Mouse (Mus musculus) limb, embryonic 14.5 days (tissue): Measurements from ENCODE around the gene Nfu1. TPM values are rescaled to one million over a fixed set of nuclear protein-coding genes. Genes with fewer than 3 reads are reported as not detected.
A peak's percentile ranks its signal among the peaks of the same experiment; 100 is the strongest.

Source experiments
- ATAC-seq: fragments of 200-750 bp; cut with Nextera tagmentation; 2 replicates; pipeline ENCODE4 v1.8.0; 2017; ENCODE audit warnings: low read depth, moderate number of reproducible peaks, moderate TSS enrichment; ENCODE audit not compliant: low FRiP score
- DNase-seq: peaks from one replicate; pipeline ENCODE4 v3.0.0-alpha.2; 2015; ENCODE audit warnings: low spot score
- H3K27ac ChIP-seq: fragments of 300-500 bp; sonication (generic); replicated peaks from 2 replicates; pipeline ENCODE4 v1.5.1; 2014; ENCODE audit warnings: low read depth, mild to moderate bottlenecking, low read length, moderate library complexity, mixed read lengths
- H3K27me3 ChIP-seq: fragments of 300-500 bp; sonication (generic); 2 replicates; pipeline ENCODE4 v1.6.1; 2014; ENCODE audit warnings: low read length, mixed read lengths; ENCODE audit not compliant: control insufficient read depth, insufficient read depth
- H3K36me3 ChIP-seq: fragments of 300-500 bp; sonication (generic); 2 replicates; pipeline ENCODE4 v1.6.1; 2014; ENCODE audit warnings: mild to moderate bottlenecking, low read length, moderate library complexity, mixed read lengths; ENCODE audit not compliant: control insufficient read depth, insufficient read depth
- H3K4me1 ChIP-seq: fragments of 300-500 bp; sonication (generic); 2 replicates; pipeline ENCODE4 v1.6.1; 2014; ENCODE audit warnings: antibody characterized with exemption, low read length, mixed read lengths; ENCODE audit not compliant: control insufficient read depth, insufficient read depth
- H3K4me2 ChIP-seq: fragments of 300-500 bp; sonication (generic); replicated peaks from 2 replicates; pipeline ENCODE4 v1.6.1; 2014; ENCODE audit warnings: low read depth, mild to moderate bottlenecking, low read length, moderate library complexity; ENCODE audit not compliant: severe bottlenecking
- H3K4me3 ChIP-seq: fragments of 300-500 bp; sonication (generic); replicated peaks from 2 replicates; pipeline ENCODE4 v1.5.1; 2014; ENCODE audit warnings: low read length
- H3K9ac ChIP-seq: fragments of 300-500 bp; sonication (generic); 2 replicates; pipeline ENCODE4 v1.6.1; 2014; ENCODE audit warnings: mild to moderate bottlenecking, low read depth, low read length, moderate library complexity; ENCODE audit not compliant: severe bottlenecking
- H3K9me3 ChIP-seq: fragments of 300-500 bp; sonication (generic); 2 replicates; pipeline ENCODE4 v1.6.1; 2016; ENCODE audit warnings: low read length; ENCODE audit not compliant: control insufficient read depth
- POLR2A ChIP-seq: fragments of 200-500 bp; IDR thresholded peaks from 2 replicates; pipeline ENCODE4 v1.8.0; 2012; ENCODE audit warnings: inconsistent platforms, mild to moderate bottlenecking, moderate library complexity, borderline replicate concordance; ENCODE audit not compliant: insufficient read depth, insufficient read length; ENCODE audit errors: extremely low read depth
- WGBS: fragments of 180-500 bp; shearing (Covaris S2); extraction: QIAGEN DNeasy Blood & Tissue Kit; methylation state at CpG from one replicate; pipeline ENCODE4 v1.1.7; 2014; 5-methylcytosine and 5-hydroxymethylcytosine counted together
- polyA plus RNA-seq, 2 experiments: library from polyadenylated mRNA; depleted of rRNA in 1 of 2; stranded (reverse) in 1 of 2; unstranded in 1 of 2; fragments of >200 nt; fragmentation: Nextera tagmentation in 1 of 2; extraction: Ambion mirVana in 1 of 2; gene quantifications; 2 replicates each; pipeline versions ENCODE4 v1.2.1 to v1.2.3; 2012 to 2014

Nfu1 gene
- polyA plus RNA-seq, 2 experiments, result 104 to 136 TPM

- DNase-seq (no peak), ATAC-seq (no peak)
- peaks cover 3% of the 10 kb centered on the region; the same call in 1 of the 2 replicates for H3K36me3 ChIP-seq
- no peaks in the 10 kb centered on the region for H3K9me3 ChIP-seq
- H3K4me1 ChIP-seq, result no peaks in the 10 kb centered on the region
- H3K9ac ChIP-seq, result no peak overlapping the region
- 90% methylated on average over 3 of the region's 3 CpGs for WGBS
- H3K27me3 ChIP-seq, result no peaks in the 10 kb centered on the region
- H3K27ac ChIP-seq, result no peak overlapping the region
- TF ChIP-seq POLR2A, result no peak
- no peak overlapping the region for H3K4me3 ChIP-seq
- H3K4me2 ChIP-seq, result no peak overlapping the region
Measured at GRCm38 (mm10) chr6:87034395-87034794, 25.4 kb downstream of the Nfu1 start.

- H3K9ac ChIP-seq, result no peak overlapping the region
- H3K4me1 ChIP-seq, result no peaks in the 10 kb centered on the region
- no peaks in the 10 kb centered on the region for H3K36me3 ChIP-seq
- H3K27me3 ChIP-seq, result no peaks in the 10 kb centered on the region
- ATAC-seq (no peak), DNase-seq (no peak)
- H3K4me2 ChIP-seq, result no peak overlapping the region
- no peaks in the 10 kb centered on the region for H3K9me3 ChIP-seq
- H3K27ac ChIP-seq, result no peak overlapping the region
- no peak overlapping the region for H3K4me3 ChIP-seq
- TF ChIP-seq POLR2A, result no peak
- 88% methylated on average over 10 of the region's 10 CpGs for WGBS
Measured at GRCm38 (mm10) chr6:87037826-87038620, 29.0 kb downstream of the Nfu1 start.

GRCm38 (mm10) chr6:87039161-87039560 is 30.1 kb downstream of the Nfu1 start:
- TF ChIP-seq POLR2A, result no peak
- H3K9me3 ChIP-seq, result no peaks in the 10 kb centered on the region
- DNase-seq (no peak), ATAC-seq (no peak)
- WGBS, result 85% methylated on average over 8 of the region's 8 CpGs
- H3K27ac ChIP-seq, result no peak overlapping the region
- H3K4me3 ChIP-seq, result no peak overlapping the region
- H3K27me3 ChIP-seq, result no peaks in the 10 kb centered on the region
- H3K9ac ChIP-seq, result no peak overlapping the region
- H3K4me1 ChIP-seq, result peaks cover 9% of the 10 kb centered on the region
- no peaks in the 10 kb centered on the region for H3K36me3 ChIP-seq
- no peak overlapping the region for H3K4me2 ChIP-seq

- H3K4me1 ChIP-seq, result peaks cover 15% of the 10 kb centered on the region
- H3K4me2 ChIP-seq, result peak overlapping the region; percentile 20; the same call in 1 of the 2 replicates
- H3K27me3 ChIP-seq, result no peaks in the 10 kb centered on the region
- peak; percentile 6 for DNase-seq
- peak overlapping the region; percentile 100 for H3K27ac ChIP-seq
- WGBS, result 85% methylated on average over 4 of the region's 4 CpGs
- H3K9ac ChIP-seq, result no peak overlapping the region
- no peaks in the 10 kb centered on the region for H3K9me3 ChIP-seq
- no peaks in the 10 kb centered on the region for H3K36me3 ChIP-seq
- ATAC-seq, result no peak
- TF ChIP-seq POLR2A, result no peak
- no peak overlapping the region for H3K4me3 ChIP-seq
Measured at GRCm38 (mm10) chr6:87040971-87041370, 31.9 kb downstream of the Nfu1 start.

GRCm38 (mm10) chr6:87041431-87041830 is 32.4 kb downstream of the Nfu1 start:
- 81% methylated on average over 7 of the region's 7 CpGs for WGBS
- H3K4me3 ChIP-seq, result peak overlapping the region; percentile 98; the same call in 1 of the 2 replicates
- no peak for TF ChIP-seq POLR2A
- H3K4me2 ChIP-seq, result peak overlapping the region; percentile 66; the same call in 1 of the 2 replicates
- no peak for ATAC-seq
- H3K4me1 ChIP-seq, result peaks cover 15% of the 10 kb centered on the region
- H3K36me3 ChIP-seq, result no peaks in the 10 kb centered on the region
- peak overlapping the region; percentile 93; the same call in 1 of the 2 replicates for H3K9ac ChIP-seq
- H3K27me3 ChIP-seq, result no peaks in the 10 kb centered on the region
- H3K27ac ChIP-seq, result peak overlapping the region; percentile 100
- no peak for DNase-seq
- no peaks in the 10 kb centered on the region for H3K9me3 ChIP-seq
